Mouse (Mus musculus): ENCODE results near the gene Cxcl17. TPM values are rescaled to one million over a fixed set of nuclear protein-coding genes. Genes with fewer than 3 reads are reported as not detected.
"Not testable (repeated sequence)": the region's sequence is repeated elsewhere in the genome, so short reads cannot be mapped to it uniquely, and the experiment has no call there.

The Cxcl17 gene
- not detected for polyA plus RNA-seq (2017; shearing (Covaris generic))

DNA sequence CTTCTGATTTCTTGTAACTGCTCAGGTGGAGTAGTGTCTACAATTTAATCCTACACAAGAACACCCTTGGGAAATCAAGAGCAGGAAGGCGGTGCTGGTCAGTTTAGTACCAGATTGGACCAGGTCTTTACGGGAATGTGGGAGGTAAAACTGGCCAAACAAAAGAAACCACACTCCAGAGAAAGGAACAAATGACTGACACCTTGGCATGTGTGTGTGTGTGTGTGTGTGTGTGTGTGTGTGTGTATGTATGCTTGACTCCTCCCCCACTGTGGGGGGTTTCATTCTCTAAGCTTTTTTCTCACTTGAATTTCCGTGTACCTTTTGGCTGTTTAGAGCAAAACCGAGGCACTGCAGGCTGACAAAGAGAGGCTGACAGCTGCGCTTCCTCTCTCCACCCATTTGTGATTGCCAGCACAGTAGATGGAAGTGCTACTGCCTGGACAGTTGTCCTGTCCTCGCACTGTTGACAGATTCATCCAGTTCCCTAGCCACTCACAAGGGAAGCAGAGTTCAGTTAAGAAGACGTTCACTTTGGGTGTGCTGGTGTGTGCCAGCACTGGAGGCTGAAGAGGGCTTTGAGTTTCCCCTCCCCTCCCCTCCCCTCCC is at the start of gene Cxcl17:
Cxcl17 (minus strand) TSS at position 54 of the 609 bp plus-strand sequence.
- ATAC-seq, result no peak

DNA sequence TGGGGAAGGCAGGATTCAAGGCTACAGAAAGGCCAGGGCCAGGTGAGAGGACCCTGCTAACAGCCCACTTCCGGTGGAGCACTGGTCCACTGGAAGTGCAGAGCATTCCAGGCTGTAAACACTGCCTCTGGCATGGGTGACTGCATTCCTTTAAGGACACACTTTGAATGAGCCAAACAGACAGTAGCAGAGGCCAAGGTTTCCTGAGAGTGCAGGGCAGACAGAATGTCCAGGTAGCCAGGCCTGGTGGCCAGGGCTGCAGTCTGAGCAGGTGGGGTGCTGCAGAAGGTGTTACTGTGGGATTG is 49.3 kb upstream of the Cxcl17 start:
- not testable (repeated sequence) for ATAC-seq

DNA sequence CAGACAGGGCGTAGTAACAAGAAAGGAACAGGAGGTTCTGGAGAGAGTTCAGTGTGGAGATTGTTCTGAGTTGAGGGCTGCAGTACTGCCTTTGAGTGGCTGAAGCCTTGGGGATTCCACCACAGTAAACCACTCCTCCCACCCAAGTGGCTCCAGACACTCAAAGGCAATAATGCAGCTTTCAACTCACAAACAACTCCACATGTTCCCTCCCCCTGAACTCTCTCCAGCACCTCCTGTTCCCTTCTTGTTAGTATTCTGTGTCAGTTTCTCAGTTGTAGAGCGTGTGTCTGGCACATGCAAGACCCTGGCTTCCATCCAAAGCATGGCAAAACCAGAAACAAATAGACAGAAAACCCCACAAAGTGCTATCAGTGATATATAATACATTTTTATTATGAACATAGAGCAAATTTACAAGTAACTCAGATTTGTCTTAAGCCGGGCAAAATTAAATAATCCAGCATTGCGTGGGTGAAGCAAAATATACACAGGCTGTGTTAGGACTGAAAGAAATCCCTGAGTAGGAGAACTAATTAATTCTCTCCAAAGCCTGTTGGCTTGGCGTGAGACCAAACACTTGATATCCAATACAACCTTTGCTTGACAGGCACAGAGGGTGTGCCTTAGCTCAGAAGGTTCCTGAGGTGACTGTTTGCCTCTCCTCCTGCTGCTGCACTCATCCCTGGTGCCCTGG is 48.8 kb upstream of the Cxcl17 start:
- ATAC-seq, result not testable (repeated sequence)

DNA sequence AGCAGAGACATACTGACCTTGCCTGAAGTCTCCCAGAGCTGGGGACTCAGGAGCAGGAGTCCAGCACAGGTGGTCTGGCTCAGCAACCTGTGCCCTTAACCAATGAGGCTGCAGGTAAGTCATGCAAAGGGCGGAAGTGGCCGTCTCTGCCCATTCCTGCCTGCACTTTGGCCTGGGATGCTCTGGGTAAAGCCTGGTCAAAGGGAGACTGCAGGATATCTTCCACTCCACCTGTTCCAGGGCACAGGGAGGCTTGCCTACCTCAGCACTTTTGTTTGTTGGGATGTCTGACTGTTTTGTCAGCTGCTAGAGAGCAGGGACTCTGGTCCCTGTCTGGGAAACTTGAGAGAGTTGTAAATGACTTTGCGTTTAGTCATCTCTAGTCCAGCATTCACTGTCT is 39.4 kb upstream of the Cxcl17 start:
- no peak for ATAC-seq

DNA sequence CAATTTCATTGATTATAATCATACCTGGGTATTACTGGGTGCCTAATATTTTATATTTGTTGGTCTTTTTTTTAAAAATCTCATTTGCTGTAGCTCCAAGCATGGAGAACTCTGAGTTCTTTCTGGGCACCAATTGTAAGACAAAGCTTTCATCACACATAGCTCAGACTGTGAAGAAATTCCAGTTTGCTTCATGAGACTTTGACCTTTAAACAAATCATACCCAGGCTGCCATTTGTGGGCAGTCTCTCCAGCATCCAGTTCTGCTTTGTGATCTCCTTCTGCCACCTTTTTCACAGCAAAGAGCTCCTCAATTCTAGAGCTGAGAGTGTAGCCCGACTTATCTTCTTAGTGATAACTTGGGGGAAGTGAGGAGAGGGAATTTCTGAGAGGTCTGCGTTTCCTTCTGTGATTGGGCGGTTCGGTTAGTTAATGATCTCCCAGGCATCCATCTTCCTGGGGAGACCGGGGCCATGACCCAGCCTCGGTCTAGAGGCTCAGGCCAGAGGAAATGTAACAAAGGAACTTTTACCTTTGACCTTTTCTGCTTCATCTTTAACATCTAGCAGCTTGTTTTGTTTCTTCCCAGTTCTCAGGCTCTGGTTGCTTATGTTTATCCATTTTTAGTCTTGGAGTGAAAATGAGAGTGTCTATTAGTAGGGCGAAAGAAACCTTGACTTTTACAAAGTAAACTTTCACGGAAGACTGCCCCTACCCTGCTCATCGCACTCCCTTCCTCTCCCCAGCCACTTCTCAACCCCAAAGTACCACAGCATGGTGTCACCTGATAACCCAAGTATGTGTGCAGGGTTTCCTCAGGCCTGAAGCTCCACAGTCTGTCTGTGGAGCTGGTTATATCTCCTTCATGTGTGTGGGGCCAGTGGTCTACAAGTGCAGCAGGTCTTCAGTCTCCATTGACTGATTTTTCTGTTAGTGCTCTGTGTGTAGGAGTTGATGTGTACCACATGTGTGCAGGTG is 37.5 kb upstream of the Cxcl17 start:
- ATAC-seq, result no peak

DNA sequence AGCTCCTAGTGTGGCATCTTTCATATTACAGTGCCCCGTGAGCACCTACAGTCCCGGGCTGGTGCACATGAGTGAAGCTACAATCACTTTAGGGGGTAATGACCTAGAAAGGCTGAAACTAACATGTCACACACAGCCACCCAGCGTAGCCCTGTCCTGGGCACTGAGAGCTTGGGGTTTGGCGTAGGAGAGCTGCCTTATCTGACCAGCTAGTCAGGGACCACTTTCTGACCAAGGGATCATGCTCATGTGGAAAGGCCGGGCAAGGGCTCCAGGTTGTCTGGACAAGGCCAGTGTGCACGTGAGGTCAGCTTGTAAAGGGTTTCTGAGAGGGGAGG is 28.1 kb upstream of the Cxcl17 start:
- no peak for ATAC-seq

DNA sequence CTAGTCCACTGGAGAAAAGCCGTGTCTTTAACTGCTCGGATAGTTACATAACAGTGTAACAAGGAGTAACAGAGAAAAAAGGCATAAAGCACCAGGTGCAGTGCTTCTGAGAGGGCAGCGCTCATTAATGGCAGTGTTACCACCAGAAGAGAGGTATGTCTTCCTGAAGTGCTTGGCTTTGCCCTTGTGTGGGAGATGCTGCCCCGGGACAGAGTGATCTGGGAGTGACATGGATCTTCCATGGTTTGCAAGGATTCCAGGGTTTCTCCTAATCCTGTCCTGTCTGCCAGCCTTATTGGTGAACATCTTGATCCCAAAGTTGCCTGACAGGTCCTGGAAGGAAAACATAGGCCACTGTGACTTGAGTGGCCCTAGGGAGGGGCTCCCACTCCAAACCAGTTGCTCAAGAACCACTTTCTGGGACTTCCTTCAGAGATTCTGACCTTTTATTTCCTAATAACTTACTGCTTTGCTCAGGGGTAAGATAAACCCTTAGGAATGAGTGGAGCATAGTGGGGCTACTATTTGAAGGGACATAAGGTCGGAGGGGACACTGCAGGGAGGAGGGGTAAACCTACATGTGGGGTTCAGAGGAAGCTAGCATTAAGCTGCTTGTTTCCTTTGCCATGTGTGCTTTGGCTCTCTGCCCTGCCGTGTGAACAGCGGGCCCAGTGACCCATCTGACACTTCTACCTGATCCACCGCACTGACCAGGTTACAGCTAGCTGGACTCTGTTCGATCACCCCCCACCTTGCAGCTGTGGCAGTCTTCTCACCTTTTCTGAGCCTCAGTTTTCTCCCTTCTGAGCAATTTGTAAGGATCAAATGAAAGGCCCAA is 27.5 kb upstream of the Cxcl17 start:
- ATAC-seq, result no peak

DNA sequence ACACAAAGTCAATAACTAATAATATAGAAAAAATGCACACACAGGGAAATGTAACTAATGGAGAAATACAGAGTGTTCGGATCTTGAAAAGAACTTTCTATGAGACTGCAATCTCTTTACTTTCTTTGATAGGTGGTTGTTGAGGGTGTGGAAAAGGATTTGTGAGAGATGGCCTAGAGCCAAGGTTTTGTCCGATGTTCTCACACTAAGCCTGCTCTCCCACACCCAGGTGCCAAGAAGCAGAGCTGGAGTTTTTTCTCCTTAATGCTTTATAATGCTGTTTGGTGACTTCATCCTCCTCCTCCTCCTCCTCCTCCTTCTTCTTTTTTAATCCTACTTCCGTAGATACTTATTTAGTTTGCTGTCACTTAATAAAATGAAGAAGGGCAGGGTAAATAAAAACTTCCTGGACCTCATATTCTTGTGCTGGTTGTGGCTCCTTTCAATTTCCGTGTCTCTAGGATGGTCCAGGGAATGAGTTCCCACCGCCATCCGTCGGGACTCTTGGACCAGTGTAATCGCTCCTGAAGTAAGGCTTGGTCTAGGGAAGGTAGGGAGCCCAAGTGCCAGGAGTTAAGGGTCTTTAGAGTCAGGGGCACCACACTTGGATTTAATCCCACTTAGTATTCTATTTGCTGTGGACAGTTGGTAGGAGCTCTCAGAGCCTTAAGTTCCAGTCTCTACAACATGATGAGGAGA is 26.6 kb upstream of the Cxcl17 start:
- no peak for ATAC-seq

DNA sequence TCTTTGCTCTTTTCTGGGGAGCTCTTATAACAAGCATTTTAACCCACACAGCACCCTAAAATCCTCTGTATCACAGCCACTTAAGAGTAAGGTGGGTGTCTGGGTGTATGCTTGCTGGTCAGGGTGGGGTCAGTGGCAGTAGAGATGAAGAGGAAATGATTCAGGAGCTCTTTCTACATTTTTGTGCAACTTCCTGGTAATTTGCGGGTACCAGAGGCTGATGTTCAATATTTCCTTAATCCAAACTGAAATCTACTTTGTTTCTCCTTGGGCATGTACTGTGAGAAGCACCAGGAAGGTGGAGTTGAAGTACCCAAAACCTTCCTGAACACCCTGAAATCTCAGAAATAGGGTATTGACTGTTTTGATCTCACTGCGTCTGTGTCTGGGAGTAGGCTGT is 24.0 kb upstream of the Cxcl17 start:
- ATAC-seq, result no peak

DNA sequence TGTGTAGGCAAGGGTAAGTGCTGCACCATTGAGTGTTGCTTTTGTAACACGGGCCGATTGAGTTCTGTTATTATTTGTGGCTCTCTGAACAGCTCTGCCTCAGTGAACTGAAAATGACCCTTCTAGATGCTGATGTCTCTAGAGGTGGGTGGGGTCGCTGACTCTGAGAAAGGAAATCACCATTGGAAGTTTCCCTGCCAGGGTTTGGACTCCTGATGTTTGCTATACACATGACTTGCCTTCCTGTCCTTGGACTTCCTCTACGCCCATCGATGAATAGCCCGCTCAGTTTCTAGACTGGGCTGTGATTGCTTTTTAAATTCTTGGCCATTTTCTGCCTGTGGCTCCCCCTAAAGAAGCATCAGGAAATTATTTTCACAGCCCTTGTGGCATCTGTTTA is 23.5 kb upstream of the Cxcl17 start:
- no peak for ATAC-seq

DNA sequence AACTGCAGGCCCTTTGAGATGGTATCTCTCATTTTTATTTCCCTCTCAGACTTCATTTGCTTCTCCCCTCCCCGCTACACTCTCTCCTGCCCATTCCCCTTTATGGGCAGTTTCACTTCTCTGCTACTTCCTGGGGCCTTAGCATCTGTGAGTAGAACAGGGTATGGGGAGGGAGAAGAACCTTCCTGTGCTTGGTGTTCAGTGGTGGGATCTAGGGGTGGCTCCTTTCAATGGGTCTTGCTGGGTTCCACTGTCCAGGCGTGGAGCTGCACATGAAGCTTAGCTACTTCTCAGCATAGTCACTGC is 22.8 kb upstream of the Cxcl17 start:
- ATAC-seq, result no peak

DNA sequence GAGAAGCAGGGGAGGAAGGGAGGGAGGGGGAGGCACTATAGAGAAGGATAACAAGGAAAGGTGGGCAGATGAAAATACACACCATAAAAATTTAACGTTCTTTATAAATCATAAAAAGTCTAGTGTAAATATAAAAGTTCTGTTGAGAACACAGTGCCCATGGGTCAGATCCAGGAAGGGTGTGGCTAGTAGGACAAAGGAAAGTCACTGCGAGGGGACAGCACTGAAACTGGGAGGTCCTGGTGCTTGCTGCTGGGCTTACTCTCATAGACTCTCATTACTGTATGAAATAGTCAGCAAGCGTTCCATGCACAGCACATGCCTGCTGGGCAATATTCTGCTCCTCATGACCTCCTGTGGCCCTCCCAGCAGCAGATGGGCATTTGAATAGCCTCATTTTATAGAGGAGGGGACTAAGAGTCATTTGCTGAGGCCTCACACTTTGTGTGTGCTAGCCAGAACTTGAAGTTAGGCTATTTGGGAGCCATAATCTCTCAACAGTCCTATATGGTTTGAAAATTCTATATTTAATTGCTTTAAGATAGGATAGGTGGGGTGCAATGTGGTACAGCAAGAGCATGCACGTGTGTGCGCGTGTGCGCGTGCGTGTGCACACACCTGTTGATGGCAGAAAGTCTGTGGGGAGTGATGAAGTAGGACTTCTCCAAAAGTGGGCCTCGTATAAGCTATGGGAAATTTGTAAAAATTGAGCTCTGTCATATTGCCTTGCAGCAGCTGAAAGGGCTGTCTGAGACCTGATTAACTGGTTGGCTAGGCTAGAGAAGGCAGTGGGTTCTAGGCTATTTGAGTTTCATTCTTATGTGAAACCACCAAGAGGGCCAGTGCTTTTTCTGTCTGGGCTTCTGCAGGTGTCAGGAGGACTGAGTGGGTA is 22.2 kb upstream of the Cxcl17 start:
- no peak for ATAC-seq

DNA sequence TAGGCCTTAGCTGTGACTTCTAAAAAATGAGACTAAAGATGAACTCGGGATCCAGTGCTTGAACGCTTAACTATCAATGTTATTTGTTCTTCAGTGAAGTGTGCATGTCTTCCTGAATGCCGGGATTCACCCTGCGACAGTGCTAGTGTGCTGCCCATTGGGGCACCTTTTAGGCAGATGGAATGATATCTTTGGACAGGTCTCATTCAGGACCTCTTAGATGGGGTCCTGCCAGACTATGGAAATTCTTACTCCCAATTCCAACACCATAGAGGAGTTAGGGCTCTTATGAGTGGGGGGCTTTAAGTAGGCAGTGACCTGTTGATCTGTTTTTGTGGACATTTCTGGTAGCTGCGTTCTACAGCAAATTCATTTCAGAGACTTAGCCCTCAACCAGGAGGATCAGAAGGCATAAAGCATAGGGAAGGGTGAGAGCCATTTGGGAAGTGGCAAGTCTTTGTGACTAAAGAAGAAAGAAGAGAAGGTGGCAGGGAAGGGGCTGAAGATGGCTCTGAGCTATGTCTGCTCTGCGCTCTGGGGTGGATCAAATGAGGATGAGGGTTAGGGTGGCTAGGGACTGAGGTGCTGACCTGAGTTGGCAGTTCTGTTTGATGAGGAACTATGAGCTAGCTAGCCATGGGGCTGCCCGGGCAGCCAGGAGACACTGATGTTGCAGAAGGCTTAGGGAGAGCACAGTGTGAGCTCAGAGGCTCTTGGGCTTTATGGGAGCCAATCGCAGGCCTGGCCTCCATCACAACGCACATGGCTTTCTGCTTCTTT is 21.3 kb upstream of the Cxcl17 start:
- no peak for ATAC-seq

DNA sequence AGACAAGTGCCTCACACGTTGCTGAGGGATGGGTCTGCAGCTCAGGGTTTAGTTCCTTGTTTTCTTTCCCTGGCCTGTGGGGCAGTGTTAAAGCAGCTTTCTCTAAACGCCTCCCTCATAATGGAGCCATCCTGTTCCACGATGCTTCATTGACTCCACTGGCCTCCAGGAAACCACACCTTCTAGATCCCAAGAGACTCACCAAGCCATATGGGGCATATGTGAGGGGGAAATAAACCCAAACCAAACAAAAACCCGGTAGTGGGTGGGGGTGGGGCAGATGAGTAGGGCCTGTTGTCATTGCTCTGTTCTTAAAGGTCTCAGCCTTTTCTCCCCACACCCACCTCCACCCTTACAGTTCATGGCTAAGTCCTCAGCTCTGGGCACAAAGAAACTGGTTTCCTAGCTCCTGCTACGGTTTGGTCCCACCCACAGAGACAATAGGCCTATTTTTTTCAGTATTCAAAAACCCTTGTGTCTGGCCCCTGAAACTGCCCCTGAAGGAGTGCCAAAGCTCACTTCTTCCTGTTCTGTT is 20.4 kb upstream of the Cxcl17 start:
- ATAC-seq, result no peak

DNA sequence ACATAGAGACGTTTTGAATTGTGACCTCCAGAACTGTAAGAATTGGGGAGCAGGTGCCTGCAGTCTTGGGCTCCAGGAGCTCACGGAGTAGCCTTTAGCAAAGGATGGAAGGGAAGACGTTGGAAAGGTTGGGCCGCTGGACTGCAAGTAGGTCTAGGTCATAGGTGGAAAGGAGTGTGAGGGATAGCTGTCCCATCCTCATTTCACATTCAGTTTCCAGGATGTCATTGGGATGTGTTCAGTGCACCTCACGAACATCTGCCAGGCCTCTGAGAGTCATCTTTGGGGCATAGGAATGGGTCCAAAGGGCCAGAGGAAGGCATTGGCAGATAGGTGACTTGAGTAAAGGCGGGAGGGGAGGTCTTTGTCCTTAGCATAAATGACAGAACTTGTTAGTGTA is 19.7 kb upstream of the Cxcl17 start:
- no peak for ATAC-seq

DNA sequence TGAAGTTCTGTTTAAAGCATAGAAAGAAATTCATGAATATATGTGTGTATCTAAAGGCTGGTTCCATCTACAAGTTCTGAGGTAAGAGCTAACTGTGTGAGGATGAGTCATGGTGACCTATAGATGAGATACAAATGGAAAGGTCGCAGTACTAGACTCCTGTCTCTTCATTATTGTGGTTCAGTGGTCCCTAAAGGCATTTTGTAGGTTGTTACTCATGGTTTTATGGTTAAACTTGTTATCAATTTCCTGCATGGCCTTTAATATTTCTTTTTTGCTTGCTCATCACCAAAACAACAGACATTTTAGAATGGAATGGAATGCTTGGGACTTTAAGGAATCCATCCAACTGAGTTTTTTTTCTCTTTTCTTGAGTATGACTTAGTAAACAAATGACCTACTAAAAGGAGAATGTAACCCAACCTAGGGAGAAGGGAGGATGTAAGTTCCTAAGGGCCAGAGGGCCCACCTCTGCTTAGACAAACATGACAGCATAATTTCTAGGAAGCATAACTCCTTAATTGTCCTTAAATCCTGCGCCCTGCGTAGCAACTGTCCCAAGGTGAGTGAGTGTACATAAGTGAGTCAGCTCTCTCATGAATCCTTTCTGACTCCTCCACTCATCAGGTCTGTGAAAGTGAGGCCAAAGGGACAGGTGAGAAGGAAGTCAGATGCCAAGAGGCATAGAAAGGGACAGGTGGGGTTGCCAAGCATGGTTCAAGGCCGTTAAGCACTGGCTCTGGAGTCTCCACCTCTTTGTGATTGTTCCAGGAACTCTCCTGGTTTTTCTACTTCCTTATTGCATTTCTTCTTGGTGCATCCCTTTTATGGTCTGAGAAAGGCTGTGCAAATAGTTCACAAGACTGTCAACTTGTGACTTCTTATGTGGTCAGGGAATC is 17.4 kb upstream of the Cxcl17 start:
- ATAC-seq, result no peak

DNA sequence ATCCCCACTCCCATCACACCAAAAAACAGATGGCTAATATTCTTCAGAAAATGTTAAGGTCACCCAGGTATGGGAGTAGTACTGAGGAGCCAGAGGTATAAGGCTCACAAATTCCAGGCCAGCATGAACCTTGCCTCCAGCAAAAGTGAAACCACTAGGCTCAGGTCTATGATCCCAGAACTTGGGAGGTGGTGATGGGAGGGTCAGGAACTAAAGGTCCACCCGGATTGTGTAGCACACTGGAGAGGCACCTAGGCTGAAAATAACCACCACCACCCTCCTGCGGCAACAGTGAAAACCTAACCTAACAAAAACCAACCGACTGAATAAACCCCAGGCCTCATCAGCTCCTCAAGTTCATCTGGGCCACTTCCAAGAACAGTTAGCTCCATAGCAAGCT is 15.6 kb upstream of the Cxcl17 start:
- no peak for ATAC-seq

DNA sequence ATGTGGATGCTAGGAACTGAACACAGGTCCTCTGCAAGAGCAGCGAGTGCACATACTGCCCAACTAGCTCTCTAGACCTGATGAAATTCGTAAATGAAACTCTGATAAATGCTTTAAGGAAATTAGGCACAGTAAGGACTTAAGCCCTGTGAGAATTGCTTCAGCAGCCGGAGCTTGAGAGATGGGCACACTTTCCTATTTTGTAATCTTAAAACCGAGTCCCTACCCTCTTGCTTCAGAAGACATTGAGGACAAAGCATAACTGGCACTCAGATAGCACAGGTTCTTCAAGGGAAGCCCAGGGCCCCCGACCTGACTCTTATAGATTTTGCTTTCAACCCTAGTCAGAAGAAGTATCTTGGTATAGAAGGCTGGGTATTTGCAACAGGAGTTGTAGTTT is 14.5 kb upstream of the Cxcl17 start:
- no peak for ATAC-seq

DNA sequence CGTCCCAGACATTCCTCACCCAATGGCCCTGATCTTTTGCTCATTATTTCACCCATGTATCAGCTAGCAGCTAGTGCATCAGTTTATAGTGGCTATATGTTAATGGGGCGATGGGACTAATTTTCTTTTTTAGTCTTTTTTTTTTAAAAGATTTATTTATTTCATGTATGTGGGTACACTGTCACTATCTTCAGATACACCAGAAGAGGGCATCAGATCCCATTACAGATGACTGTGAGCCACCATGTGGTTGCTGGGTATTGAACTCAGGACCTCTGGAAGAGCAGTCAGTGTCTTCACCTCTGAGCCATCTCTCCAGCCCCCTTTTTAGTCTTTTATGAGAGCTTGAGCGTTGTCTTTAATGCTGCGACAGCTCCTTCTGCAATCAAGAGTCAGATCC is 13.7 kb upstream of the Cxcl17 start:
- ATAC-seq, result not testable (repeated sequence)
